Mouse (Mus musculus): ENCODE measurements around the gene Brd1.
"Not testable (repeated sequence)": the region's sequence is repeated elsewhere in the genome, so short reads cannot be mapped to it uniquely, and the experiment has no call there.

Brd1 gene

DNA sequence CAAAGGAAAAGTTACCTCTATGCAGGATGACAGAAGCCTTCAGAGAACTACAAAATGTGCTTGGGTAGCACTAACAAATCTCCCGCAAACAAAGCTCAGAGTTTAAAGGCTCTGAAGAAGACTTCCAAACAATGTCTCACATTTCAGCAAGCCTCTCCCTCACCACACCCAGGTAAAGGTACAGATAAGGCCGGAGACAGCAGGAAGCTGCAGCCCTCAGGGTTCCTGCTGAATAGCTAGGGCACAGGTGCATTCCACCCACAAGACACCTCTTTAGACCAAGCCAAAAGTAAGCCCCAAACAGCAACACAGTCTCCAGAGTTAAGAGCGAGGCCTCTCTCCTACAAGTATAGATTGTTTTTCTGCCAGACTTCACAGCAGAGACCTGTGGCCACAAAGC lies 3.3 kb downstream of the Brd1 start:
- DNase-seq (ENCODE audit: low read depth, low spot score), result no peak

- DNase-seq (ENCODE audit: low read depth, low spot score), result no peak
These were observed 6.8 kb downstream of the Brd1 start for GRCm38 (mm10) chr15:88727204-88727603.

GRCm38 (mm10) chr15:88725036-88725435 lies 9.0 kb downstream of the Brd1 start:
- no peak for DNase-seq (ENCODE audit: low read depth, low spot score)

- DNase-seq (ENCODE audit: low read depth, low spot score), result no peak
These were observed 9.7 kb downstream of the Brd1 start for GRCm38 (mm10) chr15:88724311-88724710.

DNA sequence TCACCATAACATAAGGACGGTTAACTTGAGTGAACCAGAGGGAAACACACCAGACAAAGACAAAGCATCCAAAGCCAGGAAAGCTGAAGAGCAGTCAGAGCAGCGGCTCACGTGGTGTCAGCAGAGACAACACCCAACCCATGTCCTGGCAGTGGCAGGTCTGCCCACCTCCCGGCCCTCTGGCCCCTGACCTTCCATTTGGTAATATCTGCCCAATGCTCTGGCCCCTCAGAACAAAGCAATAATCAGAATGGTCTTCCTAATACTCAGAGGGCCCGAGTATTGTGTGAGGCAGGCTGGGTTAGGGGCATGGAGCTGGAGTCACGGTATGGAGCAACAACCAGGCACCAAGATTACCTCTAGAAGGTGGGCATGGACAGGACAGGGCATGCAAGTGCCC lies 10.8 kb downstream of the Brd1 start:
- DNase-seq (ENCODE audit: low read depth, low spot score), result no peak

- DNase-seq (ENCODE audit: low read depth, low spot score), result no peak
These were observed 16.8 kb downstream of the Brd1 start for GRCm38 (mm10) chr15:88717239-88717638.

- peak; percentile 77 for DNase-seq (ENCODE audit: low read depth, low spot score)
These were observed 17.7 kb downstream of the Brd1 start for GRCm38 (mm10) chr15:88716350-88716749.

GRCm38 (mm10) chr15:88714021-88714589 lies 19.9 kb downstream of the Brd1 start:
- no peak for DNase-seq (ENCODE audit: low read depth, low spot score)

- DNase-seq (ENCODE audit: low read depth, low spot score), result peak; percentile 44
These were observed 21.5 kb downstream of the Brd1 start for GRCm38 (mm10) chr15:88712501-88712900.

DNA sequence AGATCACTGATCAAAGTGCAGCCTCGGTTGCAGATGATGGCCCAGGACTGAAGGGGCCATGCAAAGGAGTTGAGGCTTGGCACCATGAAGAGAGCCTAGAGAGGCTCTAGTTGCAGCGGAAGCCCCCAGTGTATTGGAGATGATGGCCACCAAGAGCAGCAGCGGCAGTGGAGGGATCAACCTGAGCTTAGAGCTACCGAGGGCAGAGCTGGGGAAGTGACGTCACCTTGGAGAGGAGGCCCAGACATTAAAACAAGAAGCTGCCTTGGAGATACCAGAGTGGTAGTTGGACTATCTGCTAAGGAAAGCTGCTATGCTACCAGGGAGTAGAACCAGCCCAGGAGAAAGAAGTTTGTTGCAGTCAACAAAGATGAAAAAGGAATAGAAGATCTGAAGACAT lies 24.2 kb downstream of the Brd1 start:
- peak; percentile 67 for DNase-seq (ENCODE audit: low read depth, low spot score)

GRCm38 (mm10) chr15:88708657-88709511 lies 25.1 kb downstream of the Brd1 start:
- DNase-seq (ENCODE audit: low read depth, low spot score), result peak; percentile 100

- DNase-seq (ENCODE audit: low read depth, low spot score), result peak; percentile 98
These were observed 25.8 kb downstream of the Brd1 start for GRCm38 (mm10) chr15:88708204-88708603.

DNA sequence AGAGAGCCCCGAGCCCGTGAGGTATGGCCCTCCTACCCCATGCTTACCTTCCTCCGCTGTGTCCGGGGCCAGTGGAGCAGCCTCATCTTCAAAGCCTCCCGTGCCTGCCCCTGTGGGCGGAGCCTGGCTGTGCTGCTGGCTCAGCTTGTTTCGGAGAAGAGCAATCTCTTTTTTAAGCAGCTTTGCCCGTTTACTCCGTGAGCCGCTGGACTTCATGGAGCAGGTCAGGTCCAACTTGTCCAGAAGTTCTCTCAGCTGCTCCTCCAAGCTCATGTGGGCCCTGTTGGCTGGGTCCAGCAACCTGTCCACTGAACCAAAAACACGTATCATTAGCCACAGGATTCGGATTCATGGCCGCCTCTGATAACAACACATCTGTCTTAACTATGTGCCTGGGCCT lies 27.0 kb downstream of the Brd1 start:
- not testable (repeated sequence) for DNase-seq (ENCODE audit: low read depth, low spot score)

- peak; percentile 61 for DNase-seq (ENCODE audit: low read depth, low spot score)
These were observed 27.7 kb downstream of the Brd1 start for GRCm38 (mm10) chr15:88706320-88706719.

- no peak for DNase-seq (ENCODE audit: low read depth, low spot score)
These were observed 29.7 kb downstream of the Brd1 start for GRCm38 (mm10) chr15:88704284-88704683.

GRCm38 (mm10) chr15:88702501-88702900 lies 31.5 kb downstream of the Brd1 start:
- no peak for DNase-seq (ENCODE audit: low read depth, low spot score)

DNA sequence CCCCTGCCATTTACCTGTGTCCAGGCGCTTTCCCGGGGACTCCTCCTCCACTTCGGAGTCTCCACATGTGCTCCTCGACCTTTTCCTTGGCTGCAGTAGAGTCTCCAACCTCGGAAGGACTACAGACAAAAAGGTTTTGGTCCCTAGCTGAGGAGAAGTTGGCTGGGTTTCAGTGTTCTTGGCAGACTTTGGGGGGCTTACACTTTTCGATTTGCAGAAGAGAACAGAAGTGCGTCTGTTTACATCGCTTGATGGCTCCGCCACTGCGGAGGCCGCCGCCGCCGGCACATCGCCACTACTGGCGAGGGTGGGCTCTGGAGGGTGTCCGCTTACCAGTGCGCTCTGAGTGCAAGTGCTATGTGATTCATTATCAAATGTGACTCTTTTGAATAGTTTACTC lies 33.3 kb downstream of the Brd1 start:
- no peak for DNase-seq (ENCODE audit: low read depth, low spot score)

GRCm38 (mm10) chr15:88699508-88699907 lies 34.5 kb downstream of the Brd1 start:
- DNase-seq (ENCODE audit: low read depth, low spot score), result peak; percentile 88

DNA sequence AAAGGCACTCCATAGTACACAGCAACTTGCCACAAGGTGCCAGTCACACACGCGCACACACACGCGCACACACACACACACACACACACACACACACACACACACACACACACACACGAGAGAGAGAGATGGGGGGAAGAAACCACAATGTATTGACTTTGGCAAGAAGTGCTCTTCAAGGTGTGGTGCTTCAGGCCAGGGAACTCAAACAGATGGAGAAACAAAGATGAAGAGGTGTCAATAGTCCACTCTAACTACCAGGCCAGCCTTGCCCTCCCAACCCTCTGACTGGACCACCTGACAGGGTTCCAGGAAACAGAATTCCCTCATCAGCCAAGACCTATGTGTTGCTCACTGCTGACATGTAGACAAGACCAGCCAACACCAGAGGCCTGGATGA lies 36.4 kb downstream of the Brd1 start:
- no peak for DNase-seq (ENCODE audit: low read depth, low spot score)

DNA sequence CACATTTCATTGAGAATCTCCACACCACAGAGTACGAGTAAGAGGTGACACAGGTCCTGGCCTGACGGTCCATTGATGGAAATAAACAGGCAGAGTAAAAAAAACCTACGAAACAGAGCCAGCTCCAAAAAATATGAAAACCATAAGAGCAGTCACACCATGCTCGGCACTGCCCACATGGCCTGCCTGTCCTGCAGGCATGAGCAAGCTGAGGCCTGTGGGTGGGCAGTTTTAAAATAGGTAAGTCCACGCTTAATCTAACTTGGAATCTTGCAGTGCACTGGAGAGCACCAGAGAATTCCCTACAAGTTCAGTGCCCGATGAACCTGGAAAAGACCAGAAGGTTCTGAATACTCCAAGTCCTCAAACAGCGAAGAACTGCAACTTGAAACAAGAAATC lies 38.0 kb downstream of the Brd1 start:
- no peak for DNase-seq (ENCODE audit: low read depth, low spot score)

DNA sequence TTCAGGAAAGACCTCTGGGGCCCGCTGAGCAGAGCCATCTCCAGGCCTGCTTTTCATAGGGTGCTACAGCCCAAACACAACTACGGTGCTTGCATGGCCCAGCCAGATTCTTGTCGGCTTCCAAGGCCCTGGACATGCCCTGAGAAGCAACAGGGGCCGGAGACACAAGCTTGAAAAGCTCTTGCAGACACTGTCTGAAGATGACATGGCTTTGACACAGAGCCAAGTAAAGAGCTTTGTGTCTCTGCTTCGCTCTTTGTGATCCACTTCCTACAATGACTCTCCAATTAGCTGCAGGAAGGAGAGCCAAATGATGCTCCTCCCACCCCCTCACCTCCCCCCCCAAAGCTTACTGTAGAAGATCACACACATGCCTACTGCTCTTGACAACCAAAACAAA lies 40.0 kb downstream of the Brd1 start:
- no peak for DNase-seq (ENCODE audit: low read depth, low spot score)

- peak; percentile 62 for DNase-seq (ENCODE audit: low read depth, low spot score)
These were observed 41.3 kb downstream of the Brd1 start for GRCm38 (mm10) chr15:88692720-88693119.

DNA sequence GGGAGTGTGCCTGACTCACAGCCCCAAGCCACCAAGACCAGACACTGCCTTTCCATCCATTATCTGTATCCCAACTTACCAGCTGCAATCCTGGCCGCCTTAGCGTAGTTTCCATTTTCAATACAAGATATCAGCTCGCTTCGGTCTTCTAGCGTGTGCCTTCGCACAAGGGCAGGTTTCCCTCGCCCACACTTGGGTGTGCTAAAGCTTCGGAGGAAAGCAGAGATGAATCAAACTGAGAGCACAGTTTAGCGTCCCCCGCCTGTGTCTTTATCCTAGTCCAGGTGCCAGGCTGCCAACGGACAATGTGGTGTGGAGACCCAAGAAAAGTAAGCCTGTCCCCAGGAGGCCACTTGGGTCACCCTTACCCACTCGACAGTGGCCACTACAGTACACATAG lies 42.9 kb downstream of the Brd1 start:
- DNase-seq (ENCODE audit: low read depth, low spot score), result no peak
